21 mouse cellular contexts compared by ENCODE assay signal in the genomic region with DNA sequence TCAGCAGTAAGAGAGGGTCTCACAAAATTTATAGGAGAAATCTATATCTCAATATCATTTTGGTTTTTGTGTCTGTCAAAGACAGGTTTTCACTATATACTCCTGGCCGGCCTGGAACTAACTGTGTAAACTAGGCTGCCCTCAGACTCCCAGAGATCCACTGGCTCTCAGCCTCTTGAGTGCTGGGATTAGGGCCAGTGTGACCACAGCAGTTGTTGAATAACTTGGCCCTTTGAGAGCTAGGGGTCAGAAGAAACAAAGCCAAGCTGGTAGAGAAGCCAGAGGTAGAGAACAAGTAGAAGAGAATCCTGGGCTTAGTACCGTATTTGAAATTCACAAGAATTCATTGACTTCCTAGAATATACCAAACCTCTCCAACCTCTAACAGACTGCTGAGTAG. TPM values are rescaled to one million over a fixed set of nuclear protein-coding genes. Genes with fewer than 3 reads are reported as not detected.
DNase-seq lines count a peak whose midpoint lies in the region; ATAC-seq and TF ChIP-seq lines count a peak whose summit lies in the region.
"Had no signal": no experiment of that assay in that cellular context is flagged by ENCODE, and none has a peak within 500 bp of the region (broad histone marks: within the 10 kb centered on the region; RNA-seq: fewer than 3 reads in every experiment).

No protein-coding gene starts in this region.

- no peaks in the 10 kb centered on the region for H3K27me3 ChIP-seq in kidney, adult 2 months (replicated peaks; ENCODE audit: control insufficient read depth, insufficient read depth, low read length)
- no peaks in the 10 kb centered on the region for H3K27me3 ChIP-seq in liver, adult 2 months (ENCODE audit: control insufficient read depth, insufficient read depth, low read length)
- no peaks in the 10 kb centered on the region for H3K27me3 ChIP-seq in liver, embryonic 11.5 days (replicated peaks; ENCODE audit: control insufficient read depth, insufficient read depth, low read length)
- H3K27me3 ChIP-seq: embryonic facial prominence, embryonic 15.5 days; forebrain, embryonic 15.5 days; heart, embryonic 15.5 days had no signal

- no peak overlapping the region for H3K27ac ChIP-seq in kidney, adult 2 months (ENCODE audit: insufficient read depth, low read depth, low read length)
- no peak overlapping the region for H3K27ac ChIP-seq in liver, adult 2 months (replicated peaks; ENCODE audit: insufficient read depth, low read depth, low read length)
- no peak overlapping the region for H3K27ac ChIP-seq in liver, embryonic 11.5 days (ENCODE audit: low read depth, low read length)
- H3K27ac ChIP-seq: embryonic facial prominence, embryonic 15.5 days; forebrain, embryonic 15.5 days; heart, adult 2 months; heart, embryonic 15.5 days; hindbrain, embryonic 10.5 days; hindbrain, embryonic 14.5 days had no signal

- no peak overlapping the region for H3K4me2 ChIP-seq in liver, embryonic 11.5 days
- H3K4me2 ChIP-seq: embryonic facial prominence, embryonic 15.5 days; forebrain, embryonic 15.5 days; heart, embryonic 11.5 days; heart, embryonic 15.5 days; hindbrain, embryonic 14.5 days had no signal

- peak; percentile 80 for DNase-seq in kidney, adult 2 months
- DNase-seq in kidney, postnatal 4 days: no peak
- peak; percentile 50 for DNase-seq in liver, adult 2 months (ENCODE audit: extremely low read depth, low read depth, low spot score)
- no peak for DNase-seq in liver, embryonic 11.5 days (ENCODE audit: low spot score)
- peak; percentile 37 for DNase-seq in adipocyte (ENCODE audit: low spot score)
- DNase-seq in fibroblast of lung, adult 2 months (ENCODE audit: low read depth): peak; percentile 14
- DNase-seq in urinary bladder, postnatal 14 days (ENCODE audit: low spot score): no peak
- DNase-seq: adrenal gland, postnatal 10 days; cerebellum, adult 11 months; cerebellum, adult 8-10 months; cerebellum, postnatal 14 days; embryo, embryonic 11 days; heart, adult 2 months; heart, postnatal 14 days had no signal

- no peak for TF ChIP-seq CTCF in kidney, adult 2 months (conservative IDR thresholded peaks at IDR 0.05; ENCODE audit: insufficient read depth, insufficient read length, low read depth, low read length)
- no peak for TF ChIP-seq CTCF in liver, adult 2 months (IDR thresholded peaks at IDR 0.05; ENCODE audit: low read depth, low read length)

- no peak overlapping the region for H3K4me3 ChIP-seq in kidney, adult 2 months (ENCODE audit: insufficient read depth, low read depth, low read length)
- no peak overlapping the region for H3K4me3 ChIP-seq in liver, adult 2 months (ENCODE audit: insufficient read depth, low read depth, low read length)
- no peak overlapping the region for H3K4me3 ChIP-seq in liver, embryonic 11.5 days (ENCODE audit: low read depth, low read length)
- H3K4me3 ChIP-seq: embryonic facial prominence, embryonic 15.5 days; erythroblast, embryonic 14.5 days; forebrain, embryonic 15.5 days; heart, adult 2 months; heart, embryonic 15.5 days; hindbrain, embryonic 10.5 days had no signal

- no peaks in the 10 kb centered on the region for H3K9me3 ChIP-seq in liver, embryonic 11.5 days (ENCODE audit: control insufficient read depth, low read length)
- H3K9me3 ChIP-seq: embryonic facial prominence, embryonic 15.5 days; forebrain, embryonic 15.5 days; heart, embryonic 15.5 days had no signal

- H3K36me3 ChIP-seq in kidney, adult 2 months (ENCODE audit: control insufficient read depth, insufficient read depth, low read length): peaks cover 10% of the 10 kb centered on the region
- peaks cover 14% of the 10 kb centered on the region for H3K36me3 ChIP-seq in liver, adult 2 months (ENCODE audit: control insufficient read depth, insufficient read depth, low read length)
- H3K36me3 ChIP-seq in liver, embryonic 11.5 days (ENCODE audit: control insufficient read depth, insufficient read depth, low read length): peaks cover 9% of the 10 kb centered on the region

- no peak for ATAC-seq in liver, embryonic 11.5 days (replicated peaks; ENCODE audit: low FRiP score)
- ATAC-seq: forebrain, embryonic 15.5 days had no signal

- no peaks in the 10 kb centered on the region for H3K4me1 ChIP-seq in kidney, adult 2 months (ENCODE audit: control insufficient read depth, insufficient read depth, low read length)
- peaks cover 2% of the 10 kb centered on the region; the same call in 1 of the 2 replicates for H3K4me1 ChIP-seq in liver, adult 2 months (ENCODE audit: control insufficient read depth, insufficient read depth, low read length)
- H3K4me1 ChIP-seq in liver, embryonic 11.5 days (replicated peaks; ENCODE audit: control insufficient read depth, insufficient read depth, low read length): peaks cover 7% of the 10 kb centered on the region; the same call in 1 of the 2 replicates

- 57% methylated on average over 2 of the region's 2 CpGs for WGBS in kidney, adult 2 months
- 70% methylated on average over 2 of the region's 2 CpGs for WGBS in liver, adult 2 months
- 94% methylated on average over 2 of the region's 2 CpGs for WGBS in liver, embryonic 11.5 days

- no peak overlapping the region for H3K9ac ChIP-seq in liver, adult 2 months (ENCODE audit: low read depth, low read length)
- no peak overlapping the region for H3K9ac ChIP-seq in liver, embryonic 11.5 days (ENCODE audit: low read depth, low read length)
- H3K9ac ChIP-seq: embryonic facial prominence, embryonic 15.5 days; forebrain, embryonic 15.5 days; heart, embryonic 15.5 days; hindbrain, embryonic 14.5 days had no signal

- no peaks in the 10 kb centered on the region; the same call in 1 of the 2 replicates for H3K79me2 ChIP-seq in liver, adult 2 months (ENCODE audit: control insufficient read depth, insufficient read depth, low read length)

- TF ChIP-seq POLR2A in kidney, adult 2 months (IDR thresholded peaks at IDR 0.05; ENCODE audit: low read depth, low read length): no peak
- TF ChIP-seq POLR2A in liver, adult 2 months (IDR thresholded peaks at IDR 0.05; ENCODE audit: extremely low read depth, insufficient read depth, low read length): no peak

RNA-seq across cellular contexts. Expression of a gene that starts 3.3 kb away (rescaled TPM):
- polyA plus RNA-seq in kidney, adult 2 months (2012; rRNA removed): 1.1 and 1.4 TPM in 2 replicates
- 6.7 and 7.5 TPM in 2 replicates for total RNA-seq in liver, adult 2 months (2014; rRNA removed)
- 1.1 and 1.4 TPM in 2 replicates for polyA plus RNA-seq in liver, adult 2 months (2012; rRNA removed)
- 8.9 and 9.1 TPM in 2 replicates for polyA plus RNA-seq in liver, embryonic 11.5 days (2014; fragmentation: Nextera tagmentation; extraction: Ambion mirVana)

RNA-seq across cellular contexts. Expression of a gene that starts 45.6 kb away (rescaled TPM):
- 56.8 and 59.3 TPM in 2 replicates for polyA plus RNA-seq in kidney, adult 2 months (2012; rRNA removed)
- 11.1 and 11.2 TPM in 2 replicates for total RNA-seq in liver, adult 2 months (2014; rRNA removed)
- 5.7 and 5.8 TPM in 2 replicates for polyA plus RNA-seq in liver, adult 2 months (2012; rRNA removed)
- polyA plus RNA-seq in liver, embryonic 11.5 days (2014; fragmentation: Nextera tagmentation; extraction: Ambion mirVana): 6.8 and 6.9 TPM in 2 replicates
- polyA plus RNA-seq: erythroblast, embryonic 14.5 days had no signal

Comparison
In these comparisons a context has a peak if more than half of its experiments do, and no peak if none do; other contexts are left out.
1. DNase-seq: peak in kidney, adult 2 months (single experiment), liver, adult 2 months (single experiment), adipocyte (single experiment) and fibroblast of lung, adult 2 months (single experiment); none in kidney, postnatal 4 days (0 of 2), liver, embryonic 11.5 days (single experiment) and urinary bladder, postnatal 14 days (single experiment).